Mouse (Mus musculus) adrenal gland, postnatal 10 days (tissue): Measurements from ENCODE around the gene Pnpla7. TPM values are rescaled to one million over a fixed set of nuclear protein-coding genes. Genes with fewer than 3 reads are reported as not detected.
A peak's percentile ranks its signal among the peaks of the same experiment; 100 is the strongest.

Experiments used
- DNase-seq: peaks from one replicate; pipeline ENCODE4 v3.0.0; 2021; ENCODE audit warnings: mixed read lengths
- microRNA-seq: library from miRNA; unstranded; fragments of <30 nt; microRNA quantifications from one replicate; pipeline ENCODE4 v1.2.0, GENCODE M21; 2021
- total RNA-seq, 2 experiments: library from RNA; stranded (reverse); gene quantifications; 2 replicates each; pipeline ENCODE4 v1.2.3; 2021

Pnpla7 gene
- total RNA-seq, 2 experiments from 2014 or later, result 37.4 to 43.1 TPM

DNA sequence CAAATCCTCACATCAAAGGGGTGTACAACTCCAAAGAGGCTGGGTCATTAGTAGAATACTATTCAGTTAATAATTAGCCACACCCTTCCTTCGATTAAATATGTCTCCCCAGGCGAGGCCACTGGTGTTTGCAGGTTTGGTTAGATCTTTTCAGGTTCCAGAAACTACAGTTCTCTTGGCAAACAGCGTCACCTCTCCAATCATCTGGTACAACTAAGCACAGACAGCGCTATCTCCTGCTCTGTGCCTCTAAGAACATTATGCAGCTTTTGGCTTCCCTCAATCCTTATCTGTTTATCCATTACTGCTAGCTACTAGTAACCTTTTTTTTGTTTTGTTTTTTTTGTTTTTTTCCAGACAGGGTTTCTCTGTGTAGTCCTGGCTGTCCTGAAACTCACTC, 93.7 kb downstream of the Pnpla7 start:
- DNase-seq, result no peak

DNA sequence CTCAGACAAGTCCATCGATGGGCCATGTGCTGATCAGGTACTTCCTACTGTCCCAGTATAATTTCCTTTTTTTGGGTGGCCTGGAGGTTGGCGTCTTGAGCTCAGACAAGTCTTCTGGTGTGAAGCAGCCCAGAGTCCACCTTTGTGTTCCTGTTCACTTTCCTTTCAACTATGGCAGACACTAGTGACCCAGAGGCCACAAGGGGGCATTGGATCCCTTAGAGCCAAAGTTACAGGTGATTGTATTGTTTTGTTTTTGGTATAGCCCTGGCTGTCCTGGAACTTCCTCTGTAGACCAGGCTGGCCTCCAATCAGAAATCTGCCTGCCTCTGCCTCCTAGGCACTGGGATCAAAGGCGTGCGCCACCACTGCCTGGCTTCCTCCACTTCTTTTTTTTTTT, 96.6 kb downstream of the Pnpla7 start:
- no peak for DNase-seq

DNA sequence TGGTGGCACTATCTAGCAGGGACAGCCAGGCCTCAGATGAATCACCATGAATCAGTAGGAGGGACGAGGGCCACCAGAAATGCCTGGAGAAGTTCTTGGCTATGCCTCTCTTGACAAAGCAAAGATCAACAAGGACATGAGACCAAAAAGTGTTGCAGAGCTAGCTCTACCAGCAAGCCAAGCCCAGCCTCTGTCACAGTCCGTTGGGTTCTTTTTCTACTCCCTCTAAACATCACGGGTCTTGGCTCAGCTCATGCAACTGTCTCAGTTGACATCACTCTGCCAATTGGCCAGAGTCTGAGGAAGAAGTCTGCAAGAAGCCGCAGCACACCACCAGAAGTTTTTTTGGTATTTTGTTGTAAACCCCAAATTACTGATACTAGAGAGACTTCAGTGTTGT, 99.7 kb downstream of the Pnpla7 start:
- DNase-seq, result no peak

DNA sequence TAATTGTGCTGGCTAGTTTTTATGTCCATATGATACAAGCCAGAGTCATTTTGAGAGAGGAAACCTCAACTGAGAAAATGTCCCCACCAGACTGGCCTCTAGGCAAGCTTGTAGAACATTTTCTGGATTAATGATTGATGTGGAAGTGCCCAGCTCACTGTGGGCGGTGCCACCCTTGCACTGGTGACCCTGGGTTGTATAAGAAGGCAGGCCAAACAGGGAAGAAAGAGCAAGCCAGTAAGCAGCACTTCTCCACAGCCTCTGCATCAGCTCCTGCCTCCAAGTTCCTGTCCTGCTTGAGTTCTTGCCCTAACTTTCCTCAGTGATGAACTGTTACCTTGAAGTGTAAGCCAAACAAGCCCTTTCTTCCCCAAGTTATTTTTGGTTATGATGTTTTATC, 103.1 kb downstream of the Pnpla7 start:
- no peak for DNase-seq

DNA sequence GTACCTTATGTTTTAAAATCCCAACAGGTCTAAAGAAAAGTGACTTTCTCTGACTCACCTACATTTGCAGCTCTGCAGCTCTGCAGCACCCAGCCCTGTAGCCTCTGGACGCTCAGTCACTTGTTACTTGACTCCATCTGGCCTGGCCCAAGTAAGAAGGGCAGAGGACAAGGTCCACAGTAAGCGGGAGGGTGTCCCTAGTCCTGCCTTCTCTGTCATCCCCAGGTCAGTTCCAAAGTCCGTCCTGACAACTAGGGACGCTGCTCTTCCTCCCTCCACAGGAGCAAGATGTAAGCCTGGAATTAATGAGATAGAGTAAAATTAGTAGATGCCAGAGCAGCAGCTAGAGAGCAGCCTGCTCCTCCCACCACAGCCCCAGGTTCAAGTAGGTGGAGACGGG, 104.2 kb downstream of the Pnpla7 start, which contains the start of gene Entpd8:
Gene Entpd8, plus strand, starts transcription at position 229 of the 400 bp plus-strand sequence.
- DNase-seq, result no peak

DNA sequence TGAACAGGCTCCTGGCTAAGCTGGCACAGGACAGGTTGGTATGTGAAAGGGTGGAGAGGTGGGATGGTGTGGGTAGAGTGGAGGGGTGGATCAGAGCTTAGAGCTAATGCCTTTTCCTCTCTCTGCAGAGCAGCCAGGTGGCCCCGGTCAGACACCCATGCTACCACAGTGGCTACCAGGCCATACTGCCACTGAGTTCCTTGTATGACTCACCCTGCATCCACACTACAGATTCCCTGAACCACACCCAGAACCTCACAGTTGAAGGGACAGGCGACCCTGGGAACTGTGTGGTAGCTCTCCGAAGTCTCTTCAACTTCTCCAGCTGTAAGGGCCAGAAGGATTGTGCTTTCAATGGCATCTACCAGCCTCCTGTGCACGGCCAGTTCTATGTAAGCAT, 107.9 kb downstream of the Pnpla7 start:
- DNase-seq, result no peak

DNA sequence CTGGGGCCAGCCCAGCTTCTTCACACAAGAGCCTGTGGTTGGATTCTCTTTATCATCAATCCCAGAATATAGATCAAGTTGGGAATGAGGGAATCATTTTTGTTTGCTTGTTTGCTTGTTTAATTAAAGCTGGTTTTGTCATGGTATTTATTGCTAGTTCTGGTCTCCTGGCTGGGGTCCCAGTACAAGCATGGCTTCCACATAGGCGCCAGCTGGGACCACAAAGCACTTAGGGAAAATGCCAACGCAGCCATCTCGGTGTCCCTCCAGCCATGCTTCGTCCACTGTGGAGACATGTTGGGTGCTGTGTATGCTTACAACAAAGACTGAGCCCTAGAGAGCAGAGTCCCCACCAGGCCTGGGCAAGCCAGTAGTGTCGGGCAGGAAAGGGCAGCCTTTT, 109.7 kb downstream of the Pnpla7 start:
- no peak for DNase-seq

DNA sequence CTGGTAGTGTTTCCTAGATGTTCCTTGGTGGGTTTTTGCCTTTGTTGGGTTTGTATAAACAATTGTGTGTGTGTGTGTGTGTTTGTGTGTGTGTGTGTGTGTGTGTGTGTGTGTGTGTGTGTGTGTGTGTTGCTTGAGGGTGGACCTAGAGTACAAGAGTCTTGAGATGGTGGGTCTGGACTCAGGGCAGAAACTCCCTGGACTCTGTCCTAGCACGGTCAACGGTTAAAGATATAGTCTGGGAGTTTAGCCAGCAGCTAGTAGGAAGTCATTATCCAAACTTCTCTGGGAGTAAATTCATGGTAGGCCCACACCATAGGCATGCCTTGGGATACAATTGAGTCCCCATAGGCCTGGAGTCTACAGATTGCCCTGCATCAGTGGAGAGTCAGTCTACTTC, 112.0 kb downstream of the Pnpla7 start:
- no peak for DNase-seq

DNA sequence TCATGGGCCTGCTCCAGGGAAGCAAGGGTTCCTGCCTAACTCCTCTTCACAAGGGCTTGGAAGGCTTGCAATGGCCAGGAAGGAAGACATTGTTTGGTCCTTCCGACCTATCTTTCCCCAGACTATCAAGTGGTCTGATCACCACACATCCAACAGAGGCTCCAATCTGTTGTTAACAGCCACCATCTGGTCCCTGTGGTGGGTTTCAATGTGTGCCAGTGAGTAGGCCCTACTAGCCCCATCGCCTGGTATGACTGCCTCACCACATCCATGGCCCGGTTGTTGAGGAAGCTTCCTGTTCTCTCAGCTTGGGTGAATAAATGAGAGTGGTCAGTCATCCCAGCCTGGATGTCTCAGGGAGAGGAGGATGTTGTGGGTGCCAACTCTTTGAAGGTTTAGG, 112.8 kb downstream of the Pnpla7 start:
- DNase-seq, result no peak

DNA sequence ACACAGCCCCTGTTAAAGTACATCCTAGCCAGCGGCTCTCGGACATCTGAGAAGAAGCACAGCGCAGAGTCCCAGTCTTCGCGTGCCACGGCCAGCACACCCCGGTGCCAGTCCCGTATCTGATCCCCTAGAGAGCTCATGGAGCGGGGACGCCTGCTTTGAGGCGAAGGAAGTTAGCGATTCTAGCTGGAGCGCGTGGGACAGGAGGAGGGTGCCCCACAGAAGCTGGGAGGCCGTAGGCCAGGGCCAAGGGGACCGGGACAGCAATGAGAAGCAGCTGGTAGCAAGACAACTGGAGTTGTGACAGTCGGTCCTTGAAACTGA, 118.9 kb downstream of the Pnpla7 start:
- DNase-seq, result no peak

DNA sequence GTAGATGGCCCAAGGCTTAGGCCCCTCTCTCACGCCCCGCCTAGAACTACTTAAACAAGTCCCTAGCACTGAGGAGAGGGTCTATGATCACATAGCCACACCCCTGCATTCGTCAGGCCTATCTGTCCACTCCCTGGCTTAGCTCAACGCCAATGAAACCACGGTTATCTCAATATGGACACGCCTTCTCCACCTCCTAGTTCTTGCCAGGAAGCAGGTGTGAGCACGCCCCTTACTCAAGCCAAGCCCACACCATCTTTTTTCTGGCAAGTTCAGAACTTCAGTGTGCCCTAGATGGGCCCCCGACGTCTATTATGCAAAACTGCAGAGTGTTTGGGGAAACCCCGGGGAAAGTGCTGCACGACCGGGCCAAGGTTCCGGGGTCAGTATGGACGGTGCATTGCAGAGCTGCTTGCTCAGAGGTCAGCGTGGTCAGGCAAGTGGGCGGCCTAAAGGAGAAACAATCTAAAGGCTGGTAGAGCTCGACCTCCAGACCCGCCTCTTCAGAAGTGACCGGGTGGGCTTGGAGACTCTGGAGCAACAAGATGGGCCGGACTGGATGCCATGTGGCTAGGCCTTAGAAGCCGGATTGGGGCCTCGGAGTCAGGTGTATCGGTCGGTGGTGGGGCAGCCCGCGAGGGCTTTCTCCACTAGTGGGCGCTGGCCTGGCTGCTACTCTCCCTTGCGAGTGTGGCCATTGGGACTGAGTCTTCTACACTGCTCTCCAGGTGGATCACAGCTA, 119.4 kb downstream of the Pnpla7 start, which contains the start of gene Noxa1:
Gene Noxa1, minus strand, starts transcription at position 41 of the 742 bp plus-strand sequence.
- DNase-seq, result no peak

DNA sequence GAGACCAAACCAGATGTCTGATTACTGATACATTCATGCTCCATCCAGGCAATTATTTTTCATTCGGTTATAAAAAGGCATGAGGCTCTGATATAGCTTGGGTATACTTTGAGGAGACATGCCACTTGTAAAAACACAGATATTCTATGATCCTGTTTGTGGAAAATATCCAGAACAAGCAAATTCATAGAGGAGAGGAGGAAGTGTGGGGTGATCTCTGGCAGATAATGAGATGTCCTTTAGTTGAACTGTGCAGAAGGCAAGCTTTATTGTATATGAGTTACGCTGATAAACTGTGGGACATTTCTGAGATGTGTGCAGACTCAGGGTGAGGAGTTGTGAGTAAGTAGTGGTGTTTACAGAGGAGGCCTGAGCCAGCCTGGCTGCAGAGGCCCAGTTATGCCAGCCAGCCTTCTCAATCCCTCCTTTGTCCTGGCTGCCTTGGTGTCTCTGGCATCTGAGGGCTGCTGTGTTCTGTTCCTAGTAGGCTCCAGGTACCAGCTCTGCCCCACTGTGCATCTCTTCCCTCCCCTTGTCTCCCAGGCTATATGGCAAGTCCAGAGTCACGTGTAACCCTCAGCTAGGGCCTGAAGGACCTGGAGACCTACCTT, 122.3 kb downstream of the Pnpla7 start:
- no peak for DNase-seq

DNA sequence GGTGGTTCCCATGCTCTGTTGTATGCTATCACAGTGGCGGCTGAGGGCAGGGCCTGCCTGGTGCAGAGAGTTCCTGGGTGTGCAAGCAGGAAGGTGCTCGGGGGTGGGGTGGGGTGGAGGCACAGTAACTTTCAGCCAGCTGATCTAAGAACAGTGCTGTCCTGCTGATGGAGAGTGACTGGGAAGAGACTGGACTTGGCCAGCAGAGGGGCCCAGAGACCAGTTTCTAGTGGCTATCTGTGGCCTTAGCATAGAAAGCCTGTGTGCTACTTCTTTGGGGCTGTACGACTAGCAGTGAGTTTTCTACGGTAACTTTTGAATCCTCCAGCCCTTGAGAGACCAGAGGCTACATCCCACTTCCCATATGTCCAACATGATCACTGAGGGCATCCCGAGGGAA, 123.1 kb downstream of the Pnpla7 start:
- peak; percentile 51 for DNase-seq

DNA sequence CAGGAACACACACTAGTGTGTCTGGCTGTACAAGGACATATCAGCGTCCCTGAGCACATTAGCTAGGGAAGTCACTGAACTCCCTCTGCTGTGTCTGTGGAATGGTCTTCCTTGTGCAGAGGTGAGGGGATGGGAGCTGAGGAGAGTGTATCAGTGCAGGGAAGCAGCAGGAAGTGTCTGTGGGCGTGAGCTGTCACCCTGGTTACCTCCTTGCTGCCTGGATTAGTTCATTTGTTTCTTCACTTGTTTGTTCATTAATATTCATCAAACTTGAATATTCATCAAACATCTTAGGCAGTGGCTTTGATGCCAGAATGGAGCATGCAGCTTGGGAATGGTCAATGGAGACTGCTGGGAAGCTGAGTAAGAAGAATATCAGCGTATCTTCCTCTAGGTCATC, 123.9 kb downstream of the Pnpla7 start:
- no peak for DNase-seq

Small RNA genes lying within 50 kb of the gene (microRNA-seq; reads per million reads assigned to microRNA genes)
- not detected for gene Gm22875
- gene Gm24328, result not detected
- gene Mir7664, result not detected

Other genes with a start within 250 kb of the Pnpla7 start
- 1 to 10 TPM; 2.1 to 5.8 TPM for gene Cacna1b, start 212.9 kb upstream of the Pnpla7 start, total RNA-seq
- gene Ehmt1, start 56.4 kb upstream of the Pnpla7 start, total RNA-seq, result 10 to 100 TPM; 54.1 to 75.4 TPM
- gene Arrdc1, start 40.8 kb upstream of the Pnpla7 start, total RNA-seq, result 10 to 100 TPM; 14.2 to 25.4 TPM
- gene Zmynd19, start 26.2 kb upstream of the Pnpla7 start, total RNA-seq, result 10 to 100 TPM; 24.6 to 28.0 TPM
- gene Dph7, start 13.6 kb upstream of the Pnpla7 start, total RNA-seq, result 10 to 100 TPM in 1 of 2 experiments, 1 to 10 TPM in 1; 10.0 to 16.0 TPM
- 100 to 1,000 TPM in 1 of 2 experiments, 10 to 100 TPM in 1; 95.2 to 101 TPM for gene Mrpl41, start 935 bp upstream of the Pnpla7 start, total RNA-seq
- gene Nsmf, start 78.3 kb downstream of the Pnpla7 start, total RNA-seq, result 10 to 100 TPM; 53.4 to 68.3 TPM
- 1 to 10 TPM; 7.0 to 9.7 TPM for gene Entpd8, start 104.3 kb downstream of the Pnpla7 start, total RNA-seq
- gene Noxa1, start 119.1 kb downstream of the Pnpla7 start, total RNA-seq, result not detected
- gene Nrarp, start 204.7 kb downstream of the Pnpla7 start, total RNA-seq, result 10 to 100 TPM; 15.1 to 15.5 TPM
- gene Tor4a, start 220.9 kb downstream of the Pnpla7 start, total RNA-seq, result 10 to 100 TPM; 13.9 to 19.5 TPM
- gene Nelfb, start 235.5 kb downstream of the Pnpla7 start, total RNA-seq, result 10 to 100 TPM; 46.3 to 48.8 TPM
- not detected for gene Stpg3, start 238.6 kb downstream of the Pnpla7 start, total RNA-seq
- not detected for gene Fam166a, start 242.7 kb downstream of the Pnpla7 start, total RNA-seq
- gene Tubb4b, start 248.7 kb downstream of the Pnpla7 start, total RNA-seq, result 100 to 1,000 TPM; 264 to 293 TPM